Mouse (Mus musculus) kidney, embryonic 14.5 days (tissue): ENCODE results near the gene Sptbn4. TPM values are rescaled to one million over a fixed set of nuclear protein-coding genes. Genes with fewer than 3 reads are reported as not detected.

Source experiments
- ATAC-seq: fragments of 200-750 bp; cut with Nextera tagmentation; 2 replicates; pipeline ENCODE4 v1.8.0; 2017; ENCODE audit warnings: moderate number of reproducible peaks, mild to moderate bottlenecking, moderate TSS enrichment, moderate library complexity; ENCODE audit not compliant: low FRiP score, low TSS enrichment
- H3K27ac ChIP-seq: fragments of 300-500 bp; sonication (generic); 2 replicates; pipeline ENCODE4 v1.5.1; 2014; ENCODE audit warnings: low read depth, mild to moderate bottlenecking, low read length, moderate library complexity, mixed read lengths
- H3K27me3 ChIP-seq: fragments of 300-500 bp; sonication (generic); 2 replicates; pipeline ENCODE4 v1.6.1; 2014; ENCODE audit warnings: mild to moderate bottlenecking, low read length; ENCODE audit not compliant: control insufficient read depth, insufficient read depth
- H3K36me3 ChIP-seq: fragments of 300-500 bp; sonication (generic); 2 replicates; pipeline ENCODE4 v1.6.1; 2014; ENCODE audit warnings: low read length, mixed read lengths; ENCODE audit not compliant: control insufficient read depth, insufficient read depth
- H3K4me1 ChIP-seq: fragments of 300-500 bp; sonication (generic); 2 replicates; pipeline ENCODE4 v1.6.1; 2014; ENCODE audit warnings: low read length, mixed read lengths; ENCODE audit not compliant: control insufficient read depth, insufficient read depth
- H3K4me2 ChIP-seq: fragments of 300-500 bp; sonication (generic); replicated peaks from 2 replicates; pipeline ENCODE4 v1.6.1; 2014; ENCODE audit warnings: low read depth, mild to moderate bottlenecking, low read length
- H3K4me3 ChIP-seq: fragments of 300-500 bp; sonication (generic); 2 replicates; pipeline ENCODE4 v1.5.1; 2014; ENCODE audit warnings: mild to moderate bottlenecking, low read length
- H3K9ac ChIP-seq: fragments of 300-500 bp; sonication (generic); 2 replicates; pipeline ENCODE4 v1.6.1; 2014; ENCODE audit warnings: low read depth, mild to moderate bottlenecking, low read length, moderate library complexity
- H3K9me3 ChIP-seq: fragments of 300-500 bp; sonication (generic); 2 replicates; pipeline ENCODE4 v1.6.1; 2016; ENCODE audit warnings: low read length; ENCODE audit not compliant: control insufficient read depth
- WGBS: fragments of 180-500 bp; shearing (Covaris S2); extraction: QIAGEN DNeasy Blood & Tissue Kit; methylation state at CpG from one replicate; pipeline ENCODE4 v1.1.7; 2014; 5-methylcytosine and 5-hydroxymethylcytosine counted together
- polyA plus RNA-seq: library from polyadenylated mRNA; unstranded; fragments of >200 nt; fragmentation: Nextera tagmentation; extraction: Ambion mirVana; gene quantifications from 2 replicates; pipeline ENCODE4 v1.2.1, GENCODE M21; 2014

Sptbn4 gene
- polyA plus RNA-seq, 1 experiment from 2014 or later, result 0.39 TPM

- H3K4me3 ChIP-seq, result no peak overlapping the region
- H3K36me3 ChIP-seq, result no peaks in the 10 kb centered on the region
- no peak for ATAC-seq
- no peaks in the 10 kb centered on the region; the same call in 1 of the 2 replicates for H3K9me3 ChIP-seq
- H3K9ac ChIP-seq, result no peak overlapping the region
- no peak overlapping the region for H3K4me2 ChIP-seq
- 79% methylated on average over 11 of the region's 11 CpGs for WGBS
- 0 out of 2 replicates have a peak, but pooled peaks cover 1% of the 10 kb centered on the region for H3K27me3 ChIP-seq
- no peaks in the 10 kb centered on the region for H3K4me1 ChIP-seq
- H3K27ac ChIP-seq, result no peak overlapping the region
These were observed 19.5 kb downstream of the Sptbn4 start for GRCm38 (mm10) chr7:27428002-27428401.

- 100% methylated on average over 1 of the region's 1 CpGs for WGBS
These were observed 20.1 kb downstream of the Sptbn4 start for GRCm38 (mm10) chr7:27427387-27427786.

GRCm38 (mm10) chr7:27423556-27424326 is 23.7 kb downstream of the Sptbn4 start:
- H3K4me3 ChIP-seq, result no peak overlapping the region
- ATAC-seq, result no peak
- no peaks in the 10 kb centered on the region for H3K27me3 ChIP-seq
- no peak overlapping the region for H3K9ac ChIP-seq
- H3K4me1 ChIP-seq, result no peaks in the 10 kb centered on the region
- no peak overlapping the region for H3K27ac ChIP-seq
- no peak overlapping the region for H3K4me2 ChIP-seq
- no peaks in the 10 kb centered on the region for H3K36me3 ChIP-seq
- 79% methylated on average over 12 of the region's 12 CpGs for WGBS
- H3K9me3 ChIP-seq, result no peaks in the 10 kb centered on the region

More at GRCm38 (mm10) chr7:27427387-27427786, 20.1 kb downstream of the Sptbn4 start:
- Histone ChIP-seq H3K9ac (no peak overlapping the region), H3K4me3 (no peak overlapping the region), H3K4me1 (no peaks in the 10 kb centered on the region), H3K36me3 (no peaks in the 10 kb centered on the region), H3K27ac (no peak overlapping the region), H3K9me3 (no peaks in the 10 kb centered on the region; the same call in 1 of the 2 replicates), H3K4me2 (no peak overlapping the region), H3K27me3 (no peaks in the 10 kb centered on the region)
- ATAC-seq, result no peak

- H3K36me3 ChIP-seq, result no peaks in the 10 kb centered on the region
- no peak overlapping the region for H3K27ac ChIP-seq
- no peaks in the 10 kb centered on the region for H3K9me3 ChIP-seq
- no peaks in the 10 kb centered on the region for H3K4me1 ChIP-seq
- H3K27me3 ChIP-seq, result no peaks in the 10 kb centered on the region
- H3K4me3 ChIP-seq, result no peak overlapping the region
- H3K9ac ChIP-seq, result no peak overlapping the region
- ATAC-seq, result no peak
- WGBS, result 81% methylated on average over 3 of the region's 3 CpGs
- no peak overlapping the region for H3K4me2 ChIP-seq
These were observed 28.4 kb downstream of the Sptbn4 start for GRCm38 (mm10) chr7:27419101-27419500.

- no peak overlapping the region for H3K4me3 ChIP-seq
- no peak overlapping the region for H3K4me2 ChIP-seq
- no peak for ATAC-seq
- WGBS, result 58% methylated on average over 2 of the region's 2 CpGs
- no peak overlapping the region for H3K9ac ChIP-seq
- H3K4me1 ChIP-seq, result no peaks in the 10 kb centered on the region
- peaks cover 2% of the 10 kb centered on the region; the same call in 1 of the 2 replicates for H3K9me3 ChIP-seq
- no peaks in the 10 kb centered on the region for H3K36me3 ChIP-seq
- H3K27me3 ChIP-seq, result no peaks in the 10 kb centered on the region
- H3K27ac ChIP-seq, result no peak overlapping the region
These were observed 30.3 kb downstream of the Sptbn4 start for GRCm38 (mm10) chr7:27417151-27417550.

GRCm38 (mm10) chr7:27408379-27409176 is 38.9 kb downstream of the Sptbn4 start:
- peak overlapping the region; percentile 18; the same call in 1 of the 2 replicates for H3K9ac ChIP-seq
- H3K4me3 ChIP-seq, result peak overlapping the region; percentile 42
- under 1% methylated on average over 91 of the region's 96 CpGs for WGBS

GRCm38 (mm10) chr7:27407816-27408215 is 39.7 kb downstream of the Sptbn4 start:
- H3K4me1 ChIP-seq, result no peaks in the 10 kb centered on the region
- H3K9me3 ChIP-seq, result peaks cover 14% of the 10 kb centered on the region
- H3K27me3 ChIP-seq, result peaks cover 72% of the 10 kb centered on the region
- H3K27ac ChIP-seq, result no peak overlapping the region
- no peaks in the 10 kb centered on the region for H3K36me3 ChIP-seq
- no peak overlapping the region; the same call in 1 of the 2 replicates for H3K4me3 ChIP-seq
- 62% methylated on average over 8 of the region's 8 CpGs for WGBS
- ATAC-seq, result no peak
- H3K9ac ChIP-seq, result no peak overlapping the region
- H3K4me2 ChIP-seq, result peak overlapping the region; percentile 83; the same call in 1 of the 2 replicates

More at GRCm38 (mm10) chr7:27408379-27409176, 38.9 kb downstream of the Sptbn4 start:
- Histone ChIP-seq H3K9me3 (peaks cover 7% of the 10 kb centered on the region), H3K4me2 (peak overlapping the region; percentile 83), H3K36me3 (no peaks in the 10 kb centered on the region), H3K27ac (no peak overlapping the region), H3K4me1 (no peaks in the 10 kb centered on the region), H3K27me3 (peaks cover 64% of the 10 kb centered on the region)
- ATAC-seq, result peak; percentile 85

- ATAC-seq, result no peak
- H3K9me3 ChIP-seq, result peaks cover 11% of the 10 kb centered on the region
These were observed 41.0 kb downstream of the Sptbn4 start for GRCm38 (mm10) chr7:27406481-27406880.

More at GRCm38 (mm10) chr7:27406481-27406880, 41.0 kb downstream of the Sptbn4 start:
- H3K4me3 ChIP-seq, result no peak overlapping the region
- WGBS, result 80% methylated on average over 7 of the region's 7 CpGs
- no peak overlapping the region for H3K9ac ChIP-seq
- H3K27ac ChIP-seq, result no peak overlapping the region
- H3K27me3 ChIP-seq, result peaks cover 80% of the 10 kb centered on the region
- H3K4me2 ChIP-seq, result no peak overlapping the region
- H3K36me3 ChIP-seq, result no peaks in the 10 kb centered on the region
- H3K4me1 ChIP-seq, result no peaks in the 10 kb centered on the region
